Mouse (Mus musculus) CD4-positive, CD25-positive, alpha-beta regulatory T cell, adult 4 months (primary cell): ENCODE measurements around the gene Sertad2. TPM values are rescaled to one million over a fixed set of nuclear protein-coding genes. Genes with fewer than 3 reads are reported as not detected.

Experiments
- polyA plus RNA-seq, 2 experiments: library from polyadenylated mRNA; unstranded; fragments of 100-300 nt; shearing (Covaris generic); gene quantifications; one replicate each; pipeline ENCODE4 v1.2.1; 2017

Sertad2 gene
- polyA plus RNA-seq, 2 experiments from 2014 or later, result 18.5 TPM

Other genes starting within 250 kb of the Sertad2 start
- under 1 TPM; 0.13 to 0.70 TPM for gene Slc1a4, start 210.5 kb upstream of the Sertad2 start, polyA plus RNA-seq
- 10 to 100 TPM; 43.3 to 57.5 TPM for gene Aftph, start 198.3 kb downstream of the Sertad2 start, polyA plus RNA-seq